Mouse (Mus musculus) common myeloid progenitor, adult 5-6 weeks (primary cell): ENCODE data around the gene Rapgef6. TPM values are rescaled to one million over a fixed set of nuclear protein-coding genes. Genes with fewer than 3 reads are reported as not detected.
A peak's percentile ranks its signal among the peaks of the same experiment; 100 is the strongest.

Experiments
- ATAC-seq: replicated peaks from 2 replicates; pipeline ENCODE4 v1.8.0; 2016; ENCODE audit warnings: low read depth, mild to moderate bottlenecking, moderate TSS enrichment, inconsistent platforms; ENCODE audit not compliant: poor library complexity, severe bottlenecking
- total RNA-seq: library from RNA; stranded (forward); fragments of 200-1000, 187-1606 nt; gene quantifications from 2 replicates; pipeline ENCODE4 v1.2.3, GENCODE M21; 2017

Gene Rapgef6
- 67.6 and 68.0 TPM in 2 replicates for total RNA-seq

DNA sequence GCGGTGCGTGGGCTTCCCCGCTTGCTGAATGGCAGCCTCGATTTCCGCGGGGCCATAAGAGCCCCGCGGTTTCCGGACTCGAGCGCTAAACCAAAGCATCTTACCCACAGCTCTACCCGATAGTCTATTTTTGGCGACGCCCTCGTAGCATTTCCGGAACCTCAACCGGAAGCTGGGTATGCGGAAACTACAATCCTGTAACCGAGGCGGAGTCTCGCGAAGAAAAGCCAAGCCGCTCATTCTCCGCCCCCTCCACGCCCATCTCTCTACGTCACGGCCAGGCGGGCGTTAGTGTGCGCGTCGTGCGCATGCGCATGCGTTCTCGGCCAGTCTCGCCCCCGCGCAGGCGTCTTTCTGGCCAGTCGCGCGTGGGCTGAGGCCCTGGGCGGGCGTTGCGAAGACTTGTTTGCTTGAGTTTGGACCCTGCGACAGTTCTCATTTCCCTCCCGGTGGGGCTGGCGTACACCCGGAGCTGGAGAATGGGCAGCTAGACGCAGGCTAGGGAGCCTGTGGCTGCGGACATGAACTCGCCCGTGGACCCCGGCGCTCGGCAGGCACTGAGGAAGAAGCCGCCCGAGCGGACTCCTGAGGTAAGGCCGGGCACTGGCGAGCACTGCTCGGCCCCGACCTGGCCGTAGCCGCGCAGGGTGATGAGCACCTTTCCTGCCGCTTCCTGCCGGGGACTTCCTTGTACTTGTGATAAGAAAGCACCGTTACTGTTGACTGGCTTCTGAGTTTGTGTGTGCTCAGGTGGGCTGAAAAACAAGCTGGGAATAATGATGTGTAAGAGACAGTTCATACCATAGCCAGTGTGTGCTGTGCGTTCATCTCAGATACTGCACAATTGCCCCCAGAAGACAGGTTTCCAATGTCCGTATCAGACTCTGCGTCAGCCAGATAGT is at the start of gene Rapgef6:
Gene Rapgef6, plus strand, starts transcription at position 319 of the 902 bp plus-strand sequence.
- ATAC-seq = peak; percentile 91

- ATAC-seq = no peak
Observed at GRCm38 (mm10) chr11:54478414-54478813, 44.2 kb upstream of the Rapgef6 start.

DNA sequence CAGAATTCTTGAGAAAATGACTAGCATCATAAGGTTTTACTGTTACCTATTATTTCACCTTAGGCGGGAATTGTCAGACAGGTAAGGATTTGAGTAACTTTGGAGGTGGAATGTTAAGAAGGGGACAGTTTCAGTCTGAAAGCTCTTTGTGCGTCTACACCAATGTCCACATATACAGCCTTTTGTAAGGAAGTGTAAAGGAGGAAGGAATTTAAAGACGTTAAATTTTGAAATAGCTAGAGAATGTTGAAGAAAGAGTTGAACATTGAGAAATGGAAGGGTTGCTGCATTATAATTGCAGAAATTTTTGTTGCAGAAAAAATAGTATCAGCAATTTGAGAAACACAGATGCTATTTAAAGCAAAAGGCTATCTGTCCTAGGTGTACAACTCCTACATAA is 36.6 kb upstream of the Rapgef6 start:
- no peak for ATAC-seq

DNA sequence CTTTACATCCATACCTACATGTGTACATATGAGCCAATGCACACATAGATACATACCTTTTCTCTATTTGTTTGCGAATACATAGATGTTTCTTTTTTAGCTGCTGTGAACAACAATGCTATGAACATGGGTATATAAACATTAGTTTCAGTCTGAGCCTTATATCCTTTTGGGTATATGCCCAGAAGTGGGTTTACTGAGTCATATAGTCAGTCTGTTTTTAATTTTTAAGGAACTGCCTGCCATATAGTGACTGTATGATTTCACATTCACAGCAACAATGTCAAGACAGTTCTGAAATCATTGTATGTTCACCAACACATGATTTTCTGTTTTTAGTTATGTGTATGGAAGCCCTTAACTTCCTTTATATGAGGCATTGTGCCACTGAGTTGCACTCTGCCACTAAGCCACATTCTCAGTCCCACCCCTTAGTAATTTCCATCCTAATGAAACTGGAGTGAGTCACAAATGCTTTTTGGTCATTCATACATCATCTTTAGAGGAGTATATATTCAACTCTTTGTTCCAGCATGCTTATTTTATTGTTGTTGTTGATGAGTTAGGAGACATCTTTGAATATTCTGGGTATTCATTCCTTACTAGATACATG is 30.6 kb upstream of the Rapgef6 start:
- ATAC-seq = no peak; the same call in 1 of the 2 replicates

GRCm38 (mm10) chr11:54492559-54492958 is 30.1 kb upstream of the Rapgef6 start:
- peak; percentile 93 for ATAC-seq

- ATAC-seq = no peak
Observed at GRCm38 (mm10) chr11:54499838-54500237, 22.8 kb upstream of the Rapgef6 start.

GRCm38 (mm10) chr11:54502546-54503245 is 20.0 kb upstream of the Rapgef6 start:
- no peak for ATAC-seq

DNA sequence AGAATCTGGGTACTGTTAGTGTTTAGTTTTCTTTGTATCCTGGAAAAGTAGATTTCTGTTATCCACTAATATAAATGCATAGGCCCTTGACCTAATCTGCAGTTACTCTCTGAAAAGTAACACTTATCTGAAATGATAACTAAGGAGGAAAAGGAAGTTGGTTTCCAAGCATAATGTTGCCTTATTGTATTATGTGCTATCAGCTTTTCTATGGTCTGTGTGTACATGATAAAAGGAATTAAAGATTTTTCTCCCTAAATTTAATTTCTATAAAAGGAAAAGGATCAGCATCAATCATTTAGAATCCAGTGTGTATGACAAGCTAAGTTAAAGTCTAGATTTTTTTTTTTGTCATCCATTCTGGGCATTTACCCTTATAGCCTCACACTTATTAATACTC is 9.1 kb upstream of the Rapgef6 start:
- ATAC-seq = no peak

DNA sequence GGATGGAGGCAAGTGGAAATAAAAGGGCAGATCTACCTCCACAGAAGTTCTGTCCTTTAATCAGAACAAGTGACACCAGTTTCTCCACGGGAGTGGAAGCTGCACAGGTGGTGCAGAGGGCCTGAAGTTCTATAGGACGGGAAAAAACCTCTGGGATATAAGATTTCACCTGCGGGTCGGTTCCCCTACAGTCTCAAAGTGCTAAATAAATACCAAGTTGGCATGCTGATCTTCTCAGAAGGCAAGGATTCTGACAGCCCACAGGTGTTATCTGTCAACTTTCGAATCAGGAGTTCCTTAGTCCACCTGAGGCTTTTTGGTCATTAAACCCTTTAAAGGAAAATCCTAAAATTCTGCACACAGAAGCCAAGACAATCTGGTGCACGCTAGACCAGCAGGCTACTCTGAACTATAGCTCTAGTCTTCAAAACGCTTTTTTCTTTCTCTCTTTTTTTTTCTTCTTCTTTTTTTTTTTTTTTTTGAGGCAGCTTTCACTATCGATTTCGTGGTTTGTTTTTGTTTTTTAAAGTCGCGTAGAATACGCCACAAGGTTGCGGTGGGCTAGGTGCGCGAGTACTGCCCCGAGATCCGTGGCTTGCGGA is 619 bp upstream of the Rapgef6 start:
- ATAC-seq = no peak

DNA sequence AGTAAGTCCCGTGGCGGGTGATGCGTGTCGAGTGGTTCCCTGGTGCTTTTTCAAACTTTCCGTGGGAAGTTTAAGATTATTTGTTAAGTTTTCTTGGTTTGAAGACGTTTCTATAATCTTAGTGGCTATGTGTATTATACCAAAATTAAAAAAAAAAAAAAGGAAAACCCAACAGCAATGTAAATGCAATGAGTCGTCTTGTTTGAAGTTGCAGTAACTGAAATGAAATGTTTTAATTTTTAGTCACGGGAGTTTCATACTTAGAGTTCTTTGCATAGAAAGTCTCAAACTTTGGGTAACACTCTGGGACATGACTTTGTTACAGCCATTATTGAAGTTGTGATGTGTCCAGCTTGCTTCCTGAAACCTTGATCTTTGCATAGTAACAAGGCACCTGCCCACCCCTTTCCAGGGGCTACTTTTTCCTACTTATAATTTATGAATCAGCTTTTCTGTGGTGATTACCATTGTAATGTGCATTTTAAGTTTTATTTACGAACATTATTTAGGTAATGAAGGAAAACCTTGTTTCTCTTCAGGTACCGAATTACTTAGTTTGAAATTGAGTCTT is 869 bp downstream of the Rapgef6 start:
- ATAC-seq = no peak

DNA sequence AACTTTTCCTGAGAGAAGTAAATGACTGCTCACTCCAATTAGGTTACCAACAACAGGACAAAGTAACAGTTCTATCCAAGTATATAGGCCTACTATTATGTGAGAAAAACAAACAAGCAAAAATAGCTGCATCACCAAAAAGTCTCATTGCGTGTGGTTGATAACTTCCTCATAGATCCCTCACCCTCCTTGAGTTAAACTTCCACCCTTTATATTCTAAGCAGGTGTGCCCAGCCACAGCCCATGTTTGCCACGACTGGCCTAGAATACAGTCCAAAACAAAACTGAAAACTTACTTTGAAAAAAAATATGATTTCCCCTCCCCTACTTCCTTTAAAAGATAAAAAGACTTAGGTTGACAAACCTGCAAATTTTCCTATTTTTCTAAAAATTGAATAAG is 5.4 kb downstream of the Rapgef6 start:
- no peak for ATAC-seq

DNA sequence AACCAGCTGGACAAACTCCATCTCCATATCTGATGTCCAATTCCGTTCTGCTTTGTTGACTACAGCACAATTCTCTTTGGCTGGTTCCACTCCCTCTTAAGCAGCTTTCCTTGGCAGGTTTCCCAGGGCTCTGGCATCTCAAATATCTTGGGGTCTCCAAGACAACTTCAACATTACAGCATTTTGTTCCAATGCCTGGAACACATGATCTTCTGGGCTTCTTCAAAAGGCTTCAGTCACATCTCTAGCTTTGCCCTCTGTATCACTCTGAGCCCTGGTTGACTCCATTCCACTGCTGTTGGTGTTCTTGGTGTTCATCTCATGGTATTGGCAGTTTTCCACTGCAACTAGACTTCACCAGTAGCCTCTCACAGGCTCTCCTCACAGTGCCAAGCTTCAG is 7.7 kb downstream of the Rapgef6 start:
- no peak for ATAC-seq

GRCm38 (mm10) chr11:54530916-54531315 is 8.3 kb downstream of the Rapgef6 start:
- peak; percentile 23; the same call in 1 of the 2 replicates for ATAC-seq

GRCm38 (mm10) chr11:54533834-54534233 is 11.2 kb downstream of the Rapgef6 start:
- peak; percentile 52 for ATAC-seq

- ATAC-seq = peak; percentile 91
Observed at GRCm38 (mm10) chr11:54534871-54535270, 12.2 kb downstream of the Rapgef6 start.

- no peak for ATAC-seq
Observed at GRCm38 (mm10) chr11:54539031-54539430, 16.4 kb downstream of the Rapgef6 start.

DNA sequence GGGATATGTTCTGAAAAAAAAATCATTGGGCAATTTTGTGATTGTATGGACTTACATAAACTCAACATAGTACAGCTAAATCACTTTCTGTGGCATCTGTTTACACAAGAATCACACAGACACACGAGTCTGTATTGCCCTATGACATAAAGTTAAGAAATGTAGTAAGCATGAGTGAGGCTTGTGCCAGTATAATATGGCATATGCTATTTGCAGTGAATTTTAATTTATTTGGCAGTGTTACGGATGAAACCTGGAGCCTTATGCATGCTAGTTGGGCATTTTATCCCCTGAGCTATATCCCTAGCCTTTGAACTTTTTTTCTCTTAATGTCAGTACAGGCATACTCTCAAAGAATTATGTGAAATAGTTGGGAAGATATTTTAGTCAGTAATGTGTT is 16.8 kb downstream of the Rapgef6 start:
- no peak for ATAC-seq

- no peak for ATAC-seq
Observed at GRCm38 (mm10) chr11:54540328-54540727, 17.7 kb downstream of the Rapgef6 start.

GRCm38 (mm10) chr11:54542414-54542813 is 19.8 kb downstream of the Rapgef6 start:
- 0 out of 2 replicates have a peak, but pooled peaks have one; percentile 32 for ATAC-seq

- no peak for ATAC-seq
Observed at GRCm38 (mm10) chr11:54554970-54555369, 32.3 kb downstream of the Rapgef6 start.
